Comparison of ENCODE assay signal across 8 mouse cellular contexts in genomic region chr13:115101355-115102191, GRCm38 (mm10). TPM values are rescaled to one million over a fixed set of nuclear protein-coding genes. Genes with fewer than 3 reads are reported as not detected.
DNase-seq lines count a peak whose midpoint lies in the region; ATAC-seq and TF ChIP-seq lines count a peak whose summit lies in the region.

Gene Gm49395, minus strand, starts transcription at chr13:115101921.
Gene Itga1, minus strand, starts transcription at chr13:115101964.

- H3K27me3 ChIP-seq in cerebellum, adult 2 months (ENCODE audit: control insufficient read depth, insufficient read depth, low read length): no peaks in the 10 kb centered on the region
- H3K27me3 ChIP-seq in lung, embryonic 16.5 days (ENCODE audit: control insufficient read depth, insufficient read depth, low read depth, low read length): no peaks in the 10 kb centered on the region

- under 1% methylated on average over 39 of the region's 39 CpGs for WGBS in cerebellum, adult 2 months
- WGBS in lung, embryonic 16.5 days: under 1% methylated on average over 39 of the region's 39 CpGs
- under 1% methylated on average over 39 of the region's 39 CpGs for WGBS in olfactory bulb, adult 2 months

- TF ChIP-seq CTCF in cerebellum, adult 2 months (IDR thresholded peaks at IDR 0.05; ENCODE audit: borderline replicate concordance, insufficient read depth, low read depth, low read length): no peak
- no peak for TF ChIP-seq CTCF in olfactory bulb, adult 2 months (IDR thresholded peaks at IDR 0.05; ENCODE audit: insufficient read depth, low read depth, low read length)

- peak; percentile 94 for ATAC-seq in lung, embryonic 16.5 days (ENCODE audit: low read depth)

- no peak within 1 kb of the TSS; the same call in 1 of the 2 replicates for H3K27ac ChIP-seq in ES-E14 (ENCODE audit: insufficient read depth, low read depth, low read length, poor library complexity, severe bottlenecking)
- H3K27ac ChIP-seq in cerebellum, adult 2 months (ENCODE audit: insufficient read depth, low read length): no peak within 1 kb of the TSS; the same call in 1 of the 2 replicates
- peak within 1 kb of the TSS; percentile 97 for H3K27ac ChIP-seq in lung, embryonic 16.5 days (ENCODE audit: low read length)
- H3K27ac ChIP-seq in olfactory bulb, adult 2 months (ENCODE audit: insufficient read depth, low read depth, low read length): peak within 1 kb of the TSS; percentile 2; the same call in 1 of the 2 replicates

- DNase-seq in ES-E14 (ENCODE audit: low read depth, low spot score): peak; percentile 60
- DNase-seq in cerebellum, adult 2 months: peak; percentile 25 to 37
- DNase-seq in forelimb bud, embryonic 11.5 days (ENCODE audit: low read depth, low spot score): peak; percentile 61
- peak; percentile 87 for DNase-seq in heart, postnatal 4 days
- peak; percentile 5 to 16 for DNase-seq in layer of hippocampus, adult 8-10 months (ENCODE audit: low spot score in 2 of 2)
- peak; percentile 59 to 83 for DNase-seq in urinary bladder, postnatal 36 days (ENCODE audit: low spot score in 2 of 2)

- H3K9me3 ChIP-seq in ES-E14 (ENCODE audit: control insufficient read depth, insufficient read depth, low read depth, low read length): no peaks in the 10 kb centered on the region
- H3K9me3 ChIP-seq in lung, embryonic 16.5 days (ENCODE audit: control insufficient read depth, low read length): peaks cover 3% of the 10 kb centered on the region; the same call in 1 of the 2 replicates

- H3K36me3 ChIP-seq in ES-E14 (ENCODE audit: control insufficient read depth, insufficient read depth, low read length, poor library complexity, severe bottlenecking): no peaks in the 10 kb centered on the region
- no peaks in the 10 kb centered on the region for H3K36me3 ChIP-seq in lung, embryonic 16.5 days (ENCODE audit: control insufficient read depth, insufficient read depth, low read length)

- peaks cover 0 to 2% of the 10 kb centered on the region in 2 experiments; a peak in 1 of 4 replicates for H3K4me1 ChIP-seq in ES-E14 (ENCODE audit: control insufficient read depth in 2 of 2, insufficient read depth in 2 of 2, low read length in 2 of 2, poor library complexity in 1 of 2)
- no peaks in the 10 kb centered on the region for H3K4me1 ChIP-seq in cerebellum, adult 2 months (ENCODE audit: control insufficient read depth, insufficient read depth, low read length)
- peaks cover 12% of the 10 kb centered on the region; the same call in 1 of the 2 replicates for H3K4me1 ChIP-seq in lung, embryonic 16.5 days (replicated peaks; ENCODE audit: control insufficient read depth, insufficient read depth, low read length)
- H3K4me1 ChIP-seq in olfactory bulb, adult 2 months (ENCODE audit: control insufficient read depth, insufficient read depth, low read length): peaks cover 10% of the 10 kb centered on the region

- peak within 1 kb of the TSS; percentile 56 to 70 for H3K4me3 ChIP-seq in ES-E14 (ENCODE audit: insufficient read depth in 1 of 2, low read depth in 1 of 2, low read length in 2 of 2, poor library complexity in 1 of 2, severe bottlenecking in 1 of 2)
- peak within 1 kb of the TSS; percentile 66 for H3K4me3 ChIP-seq in cerebellum, adult 2 months (replicated peaks; ENCODE audit: insufficient read depth, low read depth, low read length)
- peak within 1 kb of the TSS; percentile 67 for H3K4me3 ChIP-seq in lung, embryonic 16.5 days (ENCODE audit: low read length)
- H3K4me3 ChIP-seq in olfactory bulb, adult 2 months (ENCODE audit: insufficient read depth, low read depth, low read length): peak within 1 kb of the TSS; percentile 45

- H3K4me2 ChIP-seq in lung, embryonic 16.5 days (ENCODE audit: low read depth, low read length): peak within 1 kb of the TSS; percentile 70

- no peak for TF ChIP-seq POLR2A in cerebellum, adult 2 months (IDR thresholded peaks at IDR 0.05; ENCODE audit: borderline replicate concordance, insufficient read depth, low read length)
- no peak for TF ChIP-seq POLR2A in olfactory bulb, adult 2 months (IDR thresholded peaks at IDR 0.05; ENCODE audit: insufficient read depth, low read depth, low read length)

- H3K9ac ChIP-seq in ES-E14 (ENCODE audit: insufficient read depth, low read depth, low read length, poor library complexity, severe bottlenecking): peak within 1 kb of the TSS; percentile 49; the same call in 1 of the 2 replicates
- H3K9ac ChIP-seq in lung, embryonic 16.5 days (ENCODE audit: low read length): peak within 1 kb of the TSS; percentile 79

- in situ Hi-C loops in ES-E14 (cut with MboI; ENCODE audit: low sequenced_read_pairs in 2 of 2, unreplicated experiment in 2 of 2): no loop called here

TF ChIP-seq in ES-E14, 5 proteins besides CTCF, POLR2A, EP300 and RAD21:
- no peak for TF ChIP-seq ZNF384 (IDR thresholded peaks at IDR 0.05; ENCODE audit: low read depth, low read length)
- no peak for TF ChIP-seq CHD2 (IDR thresholded peaks at IDR 0.05; ENCODE audit: low read depth, low read length)
- no peak for TF ChIP-seq MAFK (IDR thresholded peaks at IDR 0.05; ENCODE audit: insufficient read depth, low read depth, low read length)
- TF ChIP-seq ZC3H11A (IDR thresholded peaks at IDR 0.05; ENCODE audit: borderline replicate concordance, low read depth, low read length): no peak
- TF ChIP-seq HCFC1 (IDR thresholded peaks at IDR 0.05; ENCODE audit: borderline replicate concordance, insufficient read depth, low read length): no peak

RNA-seq across cellular contexts. Expression of gene Gm49395, which starts in this region (rescaled TPM):
- total RNA-seq in ES-E14 (2012; rRNA removed): 4.7 and 4.8 TPM in 2 replicates
- polyA plus RNA-seq in cerebellum, adult 2 months (2012; rRNA removed): 0.54 and 0.80 TPM in 2 replicates
- total RNA-seq in heart, postnatal 4 days (2021): 10 to 100 TPM; 25.0 to 27.5 TPM
- total RNA-seq in layer of hippocampus, adult 8-10 months (2022): 1 to 10 TPM in 2 of 4 experiments, under 1 TPM in 1, not detected in 1; 0.89 to 3.3 (median 1.8) TPM
- 6.5 and 7.6 TPM in 2 replicates for polyA plus RNA-seq in lung, embryonic 16.5 days (2015; fragmentation: Nextera tagmentation; extraction: Ambion mirVana)
- not detected in 2 replicates for polyA plus RNA-seq in olfactory bulb, adult 2 months (2012; ENCODE audit: insufficient read depth, insufficient read length, low replicate concordance, missing spikeins)

RNA-seq across cellular contexts. Expression of gene Itga1, which starts in this region (rescaled TPM):
- 2.0 and 2.6 TPM in 2 replicates for total RNA-seq in ES-E14 (2012; rRNA removed)
- 2.6 TPM in 2 replicates for polyA plus RNA-seq in cerebellum, adult 2 months (2012; rRNA removed)
- 10 to 100 TPM; 82.4 to 86.8 TPM for total RNA-seq in heart, postnatal 4 days (2021)
- total RNA-seq in layer of hippocampus, adult 8-10 months (2022): 1 to 10 TPM; 4.9 to 6.1 (median 6.0) TPM
- 36.9 and 37.4 TPM in 2 replicates for polyA plus RNA-seq in lung, embryonic 16.5 days (2015; fragmentation: Nextera tagmentation; extraction: Ambion mirVana)
- not detected in 2 replicates for polyA plus RNA-seq in olfactory bulb, adult 2 months (2012; ENCODE audit: insufficient read depth, insufficient read length, low replicate concordance, missing spikeins)

Comparison
In these comparisons a context has a peak if more than half of its experiments do, and no peak if none do; other contexts are left out.
1. RNA of gene Itga1 (total RNA-seq): 82.4 to 86.8 TPM in heart, postnatal 4 days; 4.9 to 6.1 TPM in layer of hippocampus, adult 8-10 months and 2.0 to 2.6 TPM in ES-E14; every median in the first group is over 10 times any median in the second.
2. RNA of gene Itga1 (polyA plus RNA-seq): 36.9 to 37.4 TPM in lung, embryonic 16.5 days; 2.6 TPM in cerebellum, adult 2 months and not detected in olfactory bulb, adult 2 months; every median in the first group is over 10 times any median in the second.
3. DNase-seq: peak in every context shown above with its lines; median percentile 87 in heart, postnatal 4 days; 71 in urinary bladder, postnatal 36 days; 61 in forelimb bud, embryonic 11.5 days; 60 in ES-E14; 31 in cerebellum, adult 2 months; 10 in layer of hippocampus, adult 8-10 months.
4. H3K27ac ChIP-seq: peak in lung, embryonic 16.5 days (single experiment) and olfactory bulb, adult 2 months (single experiment); none in ES-E14 (single experiment) and cerebellum, adult 2 months (single experiment).
5. Peak in every context shown above with its lines, with median percentiles within 50 percentile points of each other: H3K4me3 ChIP-seq.